Mouse (Mus musculus) liver, postnatal 0 days (tissue): Measurements from ENCODE around the gene Sspo. TPM values are rescaled to one million over a fixed set of nuclear protein-coding genes. Genes with fewer than 3 reads are reported as not detected.

Source experiments
- ATAC-seq: fragments of 200-750 bp; cut with Nextera tagmentation; 2 replicates; pipeline ENCODE4 v1.8.0; 2017; ENCODE audit warnings: mild to moderate bottlenecking, moderate library complexity
- DNase-seq: peaks from one replicate; pipeline ENCODE4 v3.0.0-alpha.2; 2016
- H3K27ac ChIP-seq: fragments of 300-500 bp; sonication (generic); 2 replicates; pipeline ENCODE4 v1.5.1; 2014; ENCODE audit warnings: antibody characterized with exemption, moderate library complexity, mild to moderate bottlenecking, low read depth
- H3K27me3 ChIP-seq: fragments of 300-500 bp; sonication (generic); 2 replicates; pipeline ENCODE4 v1.6.1; 2014; ENCODE audit warnings: low read length, control low read depth, mixed read lengths; ENCODE audit not compliant: insufficient read depth
- H3K36me3 ChIP-seq: fragments of 300-500 bp; sonication (generic); replicated peaks from 2 replicates; pipeline ENCODE4 v1.6.1; 2014; ENCODE audit warnings: mild to moderate bottlenecking, control low read depth, low read length, moderate library complexity, mixed read lengths; ENCODE audit not compliant: insufficient read depth
- H3K4me1 ChIP-seq: fragments of 300-500 bp; sonication (generic); 2 replicates; pipeline ENCODE4 v1.6.1; 2014; ENCODE audit warnings: antibody characterized with exemption, mild to moderate bottlenecking, control low read depth; ENCODE audit not compliant: insufficient read depth
- H3K4me2 ChIP-seq: fragments of 300-500 bp; sonication (generic); 2 replicates; pipeline ENCODE4 v1.6.1; 2014; ENCODE audit warnings: low read depth, mild to moderate bottlenecking, low read length, moderate library complexity, mixed read lengths
- H3K4me3 ChIP-seq: fragments of 300-500 bp; sonication (generic); 2 replicates; pipeline ENCODE4 v1.5.1; 2014; ENCODE audit warnings: low read depth, low read length
- H3K9ac ChIP-seq: fragments of 300-500 bp; sonication (generic); replicated peaks from 2 replicates; pipeline ENCODE4 v1.6.1; 2014; ENCODE audit warnings: mild to moderate bottlenecking, moderate library complexity
- H3K9me3 ChIP-seq: fragments of 300-500 bp; sonication (generic); 2 replicates; pipeline ENCODE4 v1.6.1; 2016; ENCODE audit warnings: mild to moderate bottlenecking, control low read depth, low read length, mixed read lengths
- CTCF ChIP-seq: sonication (generic); IDR thresholded peaks from 2 replicates; pipeline ENCODE4 v1.5.1; 2016; ENCODE audit warnings: antibody characterized with exemption, low read depth
- EP300 ChIP-seq: IDR thresholded peaks from 2 replicates; pipeline ENCODE4 v1.6.1; 2016; ENCODE audit warnings: antibody characterized with exemption, low read depth, mild to moderate bottlenecking
- WGBS: fragments of 180-500 bp; shearing (Covaris S2); extraction: QIAGEN DNeasy Blood & Tissue Kit; methylation state at CpG from one replicate; pipeline ENCODE4 v1.1.7; 2014; ENCODE audit not compliant: insufficient replicate concordance; 5-methylcytosine and 5-hydroxymethylcytosine counted together
- polyA plus RNA-seq: library from polyadenylated mRNA; unstranded; fragments of >200 nt; fragmentation: Nextera tagmentation; extraction: Ambion mirVana; gene quantifications from 2 replicates; pipeline ENCODE4 v1.2.1, GENCODE M21; 2015

Sspo gene
- polyA plus RNA-seq, 1 experiment from 2014 or later: 0.06 TPM

GRCm38 (mm10) chr6:48466715-48467114 lies 18.7 kb downstream of the Sspo start:
- Histone ChIP-seq H3K9ac (no peak overlapping the region), H3K4me1 (no peaks in the 10 kb centered on the region), H3K27me3 (no peaks in the 10 kb centered on the region), H3K9me3 (no peaks in the 10 kb centered on the region), H3K4me2 (no peak overlapping the region), H3K36me3 (no peaks in the 10 kb centered on the region), H3K27ac (no peak overlapping the region), H3K4me3 (no peak overlapping the region)
- DNase-seq (peak; percentile 55), ATAC-seq (peak; percentile 91)
- no peak for TF ChIP-seq CTCF
- no peak for TF ChIP-seq EP300
- 41% methylated on average over 6 of the region's 6 CpGs for WGBS

GRCm38 (mm10) chr6:48467490-48467889 lies 19.5 kb downstream of the Sspo start:
- TF ChIP-seq CTCF (no peak), EP300 (no peak)
- Histone ChIP-seq H3K36me3 (no peaks in the 10 kb centered on the region), H3K4me1 (no peaks in the 10 kb centered on the region), H3K4me2 (no peak overlapping the region), H3K4me3 (no peak overlapping the region), H3K9ac (no peak overlapping the region), H3K27ac (no peak overlapping the region), H3K9me3 (no peaks in the 10 kb centered on the region), H3K27me3 (no peaks in the 10 kb centered on the region)
- DNase-seq (no peak), ATAC-seq (no peak)
- WGBS: 67% methylated on average over 7 of the region's 7 CpGs

GRCm38 (mm10) chr6:48470739-48471138 lies 22.7 kb downstream of the Sspo start:
- Histone ChIP-seq H3K36me3 (no peaks in the 10 kb centered on the region), H3K27ac (no peak overlapping the region), H3K4me3 (no peak overlapping the region), H3K9me3 (no peaks in the 10 kb centered on the region), H3K4me2 (no peak overlapping the region), H3K9ac (no peak overlapping the region), H3K4me1 (no peaks in the 10 kb centered on the region), H3K27me3 (no peaks in the 10 kb centered on the region)
- ATAC-seq (no peak), DNase-seq (no peak)
- no peak for TF ChIP-seq CTCF
- TF ChIP-seq EP300: no peak
- 74% methylated on average over 2 of the region's 2 CpGs for WGBS

GRCm38 (mm10) chr6:48478446-48478845 lies 30.4 kb downstream of the Sspo start:
- Histone ChIP-seq H3K36me3 (no peaks in the 10 kb centered on the region), H3K4me1 (no peaks in the 10 kb centered on the region), H3K9me3 (no peaks in the 10 kb centered on the region), H3K4me3 (no peak overlapping the region), H3K4me2 (no peak overlapping the region), H3K27ac (no peak overlapping the region), H3K9ac (no peak overlapping the region), H3K27me3 (no peaks in the 10 kb centered on the region)
- no peak for TF ChIP-seq CTCF
- 81% methylated on average over 4 of the region's 4 CpGs for WGBS
- DNase-seq: no peak
- ATAC-seq: no peak

GRCm38 (mm10) chr6:48482501-48482900 lies 34.5 kb downstream of the Sspo start:
- no peak overlapping the region for H3K4me2 ChIP-seq
- 69% methylated on average over 5 of the region's 5 CpGs for WGBS
- no peak for DNase-seq
- H3K9ac ChIP-seq: no peak overlapping the region
- no peak overlapping the region for H3K27ac ChIP-seq
- no peaks in the 10 kb centered on the region for H3K36me3 ChIP-seq
- no peak overlapping the region for H3K4me3 ChIP-seq
- H3K4me1 ChIP-seq: no peaks in the 10 kb centered on the region
- no peak for TF ChIP-seq EP300
- TF ChIP-seq CTCF: no peak
- no peaks in the 10 kb centered on the region for H3K27me3 ChIP-seq
- H3K9me3 ChIP-seq: no peaks in the 10 kb centered on the region
- no peak for ATAC-seq

- DNase-seq (no peak), ATAC-seq (no peak)
- Histone ChIP-seq H3K4me1 (no peaks in the 10 kb centered on the region), H3K4me2 (0 out of 2 replicates have a peak overlapping the region, but pooled peaks have one; percentile 26), H3K4me3 (no peak overlapping the region), H3K27me3 (no peaks in the 10 kb centered on the region), H3K9me3 (no peaks in the 10 kb centered on the region), H3K36me3 (no peaks in the 10 kb centered on the region), H3K9ac (no peak overlapping the region), H3K27ac (no peak overlapping the region)
- 11% methylated on average over 14 of the region's 25 CpGs for WGBS
- TF ChIP-seq EP300: no peak
- TF ChIP-seq CTCF: no peak
Observed at GRCm38 (mm10) chr6:48487747-48488725, 40.0 kb downstream of the Sspo start.
